Mouse (Mus musculus) kidney, adult 18-20 months (tissue): ENCODE measurements at regions not wholly inside any gene's neighbourhood (a gene's known extent, or its start where the extent isn't known, plus 50 kb on each side); places are given as distances from the start of the nearest gene placed in this dataset.

Experiments
- DNase-seq: peaks from one replicate; pipeline ENCODE4 v3.0.0; 2021

DNA sequence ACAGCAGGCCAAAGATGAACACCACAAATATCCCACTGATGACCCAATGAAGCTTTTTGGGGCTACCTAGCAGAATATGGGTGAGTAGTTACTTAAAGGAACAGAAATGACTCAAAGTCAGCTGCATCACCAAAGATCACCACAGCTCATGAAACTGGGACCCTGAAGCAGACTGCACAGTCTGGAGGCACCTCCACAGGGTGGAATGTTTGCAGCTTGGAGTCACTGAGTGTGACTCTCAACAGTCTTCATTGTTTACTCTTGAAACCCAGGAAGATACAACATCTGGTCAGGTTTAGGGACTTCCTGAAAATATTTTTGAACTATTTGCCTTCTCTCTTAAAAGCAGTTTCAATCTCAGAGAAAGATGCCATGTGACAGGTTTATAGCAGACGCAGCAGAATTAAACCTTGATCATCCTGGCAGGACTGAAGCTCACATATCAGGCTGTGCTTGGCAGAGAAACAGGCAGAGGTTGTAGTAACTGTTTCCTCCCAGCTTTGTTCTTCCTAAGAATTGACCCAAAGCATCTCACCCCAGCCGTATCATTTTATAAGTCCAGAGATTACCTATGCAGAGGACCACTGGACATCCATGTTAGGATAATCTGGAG is 944.1 kb upstream of the Adgrl4 start:
- no peak for DNase-seq

DNA sequence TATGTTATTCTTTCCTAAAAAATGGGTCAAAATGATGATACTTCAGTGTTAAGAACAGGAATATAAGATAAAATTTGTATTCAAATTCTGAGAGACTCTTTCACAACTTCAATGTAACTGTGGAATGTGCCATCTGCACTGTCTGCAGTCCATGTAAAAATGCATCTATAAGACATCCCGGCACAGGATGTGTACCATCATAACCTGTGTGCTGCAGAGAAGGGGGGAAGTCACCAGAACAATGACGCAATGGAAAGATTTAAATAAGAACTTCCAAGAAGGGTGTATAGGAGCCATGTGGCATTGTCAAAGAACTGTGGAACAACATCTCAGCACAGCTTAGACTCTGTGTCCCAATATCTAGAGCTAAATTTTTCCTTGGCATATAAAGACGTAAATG is 906.7 kb upstream of the Adgrl4 start:
- no peak for DNase-seq

DNA sequence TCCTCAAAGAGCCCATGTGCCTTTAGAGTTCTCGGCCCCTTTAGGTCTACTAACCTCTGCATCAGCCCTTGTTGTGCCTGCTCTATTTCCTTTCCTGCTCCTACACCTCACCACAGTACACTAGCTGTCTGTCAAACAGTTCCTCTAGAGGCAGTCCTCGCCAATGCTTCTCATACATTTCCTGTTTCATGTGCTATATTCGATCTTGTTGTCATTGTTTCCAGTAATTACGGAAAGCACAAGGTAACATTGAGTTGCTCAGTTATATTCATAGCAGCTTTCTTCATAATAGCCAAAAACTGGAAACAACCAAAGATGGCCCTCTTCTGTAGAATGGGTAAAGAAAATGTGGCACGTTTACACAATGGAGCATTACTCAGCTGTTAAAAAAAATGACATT is 894.6 kb upstream of the Adgrl4 start:
- no peak for DNase-seq

DNA sequence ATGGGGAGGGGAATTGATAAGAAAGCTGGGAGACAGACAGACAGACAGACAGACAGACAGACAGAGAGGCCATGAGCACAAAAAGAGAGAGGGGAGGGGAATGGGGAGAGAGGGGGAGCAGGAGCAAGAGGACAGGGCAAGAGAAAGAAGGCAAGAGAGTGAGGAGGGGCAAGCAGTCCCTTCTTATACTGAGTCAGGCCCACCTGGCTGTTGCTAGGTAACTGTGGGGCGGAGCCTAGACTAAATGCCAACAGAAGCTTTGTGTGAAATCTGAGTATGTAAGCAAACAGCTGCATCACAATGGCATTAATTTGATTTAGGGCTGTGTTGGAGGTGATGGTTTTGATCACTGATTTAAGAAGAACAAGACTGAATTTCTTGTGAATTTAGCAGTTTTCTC is 849.2 kb upstream of the Adgrl4 start:
- DNase-seq, result no peak

DNA sequence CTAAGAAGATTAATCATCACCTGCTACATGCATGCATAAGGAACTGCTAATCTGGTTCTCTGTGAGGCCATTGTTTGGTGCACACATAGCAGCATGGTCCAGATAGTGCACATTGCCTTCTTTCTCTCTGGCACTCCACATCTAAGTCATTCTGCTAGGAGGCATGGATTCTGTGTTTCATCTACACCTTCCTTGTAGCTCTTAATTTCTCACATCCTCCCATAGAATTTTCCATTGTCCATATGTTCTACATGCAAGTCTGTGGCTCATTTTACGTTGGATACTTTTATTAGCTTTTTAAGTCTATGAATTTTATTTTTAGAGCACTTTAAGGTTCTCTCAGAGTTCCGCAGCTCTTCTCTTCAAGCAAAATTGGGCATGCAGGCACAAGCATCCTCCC is 846.7 kb upstream of the Adgrl4 start:
- DNase-seq, result no peak

DNA sequence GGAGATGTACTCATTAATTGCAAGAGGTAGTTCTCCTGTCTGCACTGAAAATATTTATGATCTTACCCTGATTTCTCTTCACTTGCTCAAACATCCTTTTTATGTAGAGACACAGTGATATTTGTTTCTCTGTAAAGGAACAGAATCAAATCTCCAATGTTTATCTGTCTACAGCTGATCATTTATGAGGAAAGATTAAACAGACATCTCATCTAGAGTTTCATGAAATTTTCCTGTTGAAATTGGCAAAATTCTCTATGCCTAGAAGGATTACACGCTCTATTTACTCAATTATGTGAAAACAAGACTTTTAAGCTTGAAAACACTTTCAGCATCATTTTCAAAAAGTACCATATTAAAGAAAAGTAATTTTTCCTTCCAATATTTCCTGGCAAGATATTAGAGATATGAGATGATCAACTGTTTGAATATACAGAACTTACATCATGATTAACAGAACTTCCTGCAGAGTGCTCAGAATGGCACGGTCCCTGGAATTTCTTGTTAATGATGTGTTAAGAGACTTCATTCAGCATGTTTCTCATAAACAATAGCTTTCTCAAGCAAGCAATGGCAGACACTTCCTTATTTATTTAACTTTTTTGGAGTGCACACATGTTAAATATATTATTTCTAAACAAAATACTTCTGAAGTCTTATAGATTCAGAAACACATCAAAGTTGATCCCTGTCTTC is 834.1 kb upstream of the Adgrl4 start:
- no peak for DNase-seq

DNA sequence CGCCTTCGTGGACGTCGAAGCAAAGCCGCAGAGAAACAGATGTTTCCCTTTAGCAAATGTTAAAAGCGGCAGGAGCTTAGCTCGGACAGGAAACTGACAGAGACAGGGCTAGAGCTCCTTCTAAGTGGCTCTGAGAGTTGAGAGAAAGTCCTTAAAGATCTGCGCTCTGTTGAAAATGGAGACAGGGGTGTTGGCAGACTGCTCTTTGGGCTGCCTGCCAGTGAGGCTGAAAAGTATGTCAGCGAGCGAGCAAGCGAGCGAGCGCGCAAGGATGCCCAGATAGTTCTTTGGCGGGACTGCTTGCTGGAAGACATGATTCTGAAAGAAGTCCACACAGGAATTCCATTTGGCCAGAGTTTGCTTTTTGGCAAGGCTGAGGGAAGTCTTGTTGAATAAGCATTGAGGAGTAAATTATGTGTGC is 827.0 kb upstream of the Adgrl4 start:
- DNase-seq, result peak; percentile 2

DNA sequence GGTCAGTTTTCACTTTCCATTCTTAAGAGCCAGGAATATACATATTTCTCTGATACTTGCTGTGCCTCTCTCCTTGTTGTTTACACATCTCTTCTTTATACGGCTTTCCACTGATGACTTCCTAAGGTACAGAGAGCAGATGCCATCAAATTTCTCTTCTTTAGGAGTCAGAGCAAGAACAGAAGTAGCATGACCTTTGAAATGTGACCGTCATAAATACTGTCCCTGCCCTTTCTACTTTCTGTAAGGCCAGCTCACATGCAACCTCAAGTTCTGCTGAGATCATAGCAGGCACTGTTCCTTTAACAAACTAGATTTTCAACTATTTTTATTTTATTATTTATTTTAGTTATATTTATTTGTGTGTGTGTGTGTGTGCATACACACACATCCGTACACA is 800.1 kb upstream of the Adgrl4 start:
- DNase-seq, result no peak

DNA sequence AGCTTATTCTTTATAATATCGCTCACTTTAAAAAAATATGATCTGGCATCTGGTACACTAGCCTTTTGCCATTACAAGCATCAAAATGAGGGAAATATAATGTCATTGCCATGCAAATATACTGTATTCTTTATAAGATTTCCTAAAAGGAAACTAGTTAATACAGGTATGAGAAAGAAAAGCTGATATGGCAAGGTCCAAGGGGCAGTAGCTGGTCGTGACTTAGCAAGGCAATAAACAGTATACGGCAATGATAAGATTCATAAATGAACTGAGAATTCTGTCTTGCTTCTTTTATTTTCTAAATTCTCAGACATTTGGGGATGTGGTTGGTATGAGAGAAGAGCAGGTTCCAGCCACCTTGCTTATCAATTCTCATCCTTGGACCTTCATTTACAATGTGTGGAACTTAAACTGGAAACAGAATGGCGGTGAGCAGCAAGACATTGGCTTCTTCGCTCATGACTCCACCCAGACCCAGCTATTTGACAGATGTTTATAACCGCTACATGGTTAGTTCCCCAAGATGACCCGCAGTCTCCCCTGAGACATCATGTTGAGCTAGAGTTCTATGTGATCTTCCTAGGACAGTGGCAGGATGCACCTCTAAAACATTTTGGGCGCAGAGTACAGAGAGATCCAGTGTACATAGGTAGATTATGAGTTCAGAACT is 797.5 kb upstream of the Adgrl4 start:
- no peak for DNase-seq

DNA sequence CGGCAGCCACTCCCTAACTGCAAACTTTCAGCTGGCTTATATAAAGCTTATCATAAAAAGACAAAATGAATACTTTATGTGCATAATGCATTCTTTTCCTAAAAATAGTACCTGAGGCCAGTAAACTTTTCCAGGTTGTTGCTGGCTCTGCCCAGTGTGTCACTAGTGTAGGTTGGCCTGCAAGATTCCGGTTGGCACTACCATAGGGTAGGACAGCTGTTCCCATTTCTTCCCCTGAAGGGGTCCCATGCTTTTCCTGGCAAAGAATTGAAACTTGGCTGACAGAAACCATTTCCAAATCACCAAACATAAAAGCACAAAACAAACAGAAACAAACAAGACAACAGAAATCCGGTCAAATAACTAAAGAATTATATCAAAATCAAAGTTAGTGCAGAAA is 789.6 kb upstream of the Adgrl4 start:
- DNase-seq, result no peak

DNA sequence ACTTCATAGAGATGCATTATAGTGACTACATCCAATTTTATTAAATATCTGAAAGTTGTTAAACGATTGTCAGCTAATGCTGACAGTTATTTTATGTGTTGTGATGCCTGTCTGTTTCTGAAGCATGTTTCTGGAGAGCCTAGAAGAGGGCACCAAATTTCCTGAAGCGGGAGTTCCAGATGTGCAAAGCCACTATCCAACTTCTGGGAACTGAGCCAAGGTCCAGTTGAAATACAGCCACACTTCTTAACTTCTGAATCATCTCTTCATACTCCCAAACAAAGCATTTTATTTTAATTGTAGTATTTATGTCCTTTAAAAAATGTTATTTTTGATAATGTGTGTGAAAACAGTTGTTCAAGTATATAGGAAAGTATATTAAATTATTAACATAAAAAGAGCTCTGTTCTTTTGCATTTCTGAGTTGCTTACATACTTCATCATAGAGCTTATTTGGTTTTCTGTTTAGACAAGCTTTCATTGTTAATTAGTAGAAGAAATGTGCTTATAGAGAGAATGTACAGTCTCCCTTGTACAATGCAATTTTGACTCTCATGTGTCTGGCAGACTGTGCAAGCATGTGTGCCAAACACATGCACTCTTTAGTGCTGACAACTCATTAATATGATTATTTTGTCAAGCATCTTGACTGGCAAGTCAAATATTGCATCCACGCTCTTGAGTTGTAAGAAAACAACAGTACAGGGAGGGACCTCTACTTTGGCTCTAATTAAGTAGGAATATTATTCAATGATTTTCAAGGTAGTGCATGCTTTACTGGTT is 787.7 kb upstream of the Adgrl4 start:
- DNase-seq, result no peak

DNA sequence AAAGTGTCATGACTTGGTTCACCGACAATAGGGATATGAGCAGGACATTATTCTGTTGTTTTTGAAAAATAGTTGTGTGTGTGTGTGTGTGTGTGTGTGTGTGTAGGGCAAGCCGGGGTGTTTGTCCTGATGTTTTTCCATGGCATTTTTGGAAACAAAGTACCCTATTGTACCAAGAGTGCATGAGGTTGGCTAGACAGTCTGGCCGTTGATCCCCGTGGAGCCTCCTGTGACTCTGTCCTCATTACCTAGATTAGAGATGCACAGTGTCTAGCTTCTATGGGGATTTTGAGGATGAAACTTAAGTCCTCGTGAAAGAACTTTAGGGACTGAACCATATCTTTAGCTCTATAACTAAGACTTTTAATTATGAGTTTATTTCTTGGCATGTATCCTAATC is 741.9 kb upstream of the Adgrl4 start:
- no peak for DNase-seq

DNA sequence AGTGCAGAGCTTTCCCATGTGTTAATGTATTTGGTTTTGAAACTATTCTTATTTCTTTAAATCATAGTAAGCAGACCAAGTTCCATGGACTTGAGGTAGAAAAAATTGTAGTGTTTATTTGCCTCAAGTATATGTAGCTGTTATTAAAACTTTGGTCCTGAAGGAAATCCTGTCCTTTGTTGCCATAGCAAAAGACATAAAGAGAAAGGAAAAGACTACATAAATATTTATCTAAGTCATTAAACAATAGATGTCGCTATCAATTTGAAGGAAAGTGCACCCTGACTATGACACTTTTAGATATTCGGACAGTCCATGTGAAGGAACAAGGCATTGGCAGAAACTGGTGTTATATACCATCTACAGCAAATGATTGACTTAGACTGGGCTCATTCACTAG is 737.7 kb upstream of the Adgrl4 start:
- no peak for DNase-seq
